Mouse (Mus musculus) midbrain, embryonic 12.5 days (tissue): Measurements from ENCODE around the gene Ankrd40. TPM values are rescaled to one million over a fixed set of nuclear protein-coding genes. Genes with fewer than 3 reads are reported as not detected.

ENCODE experiments used
- ATAC-seq: fragments of 200-750 bp; cut with Nextera tagmentation; 2 replicates; pipeline ENCODE4 v1.8.0; 2017; ENCODE audit warnings: low read depth, moderate TSS enrichment, moderate library complexity; ENCODE audit not compliant: low FRiP score
- H3K27ac ChIP-seq: fragments of 300-500 bp; sonication (generic); replicated peaks from 2 replicates; pipeline ENCODE4 v1.5.1; 2016; ENCODE audit warnings: mild to moderate bottlenecking
- H3K27me3 ChIP-seq: fragments of 300-500 bp; sonication (generic); 2 replicates; pipeline ENCODE4 v1.6.1; 2016; ENCODE audit warnings: mild to moderate bottlenecking
- H3K36me3 ChIP-seq: fragments of 300-500 bp; sonication (generic); 2 replicates; pipeline ENCODE4 v1.6.1; 2016
- H3K4me1 ChIP-seq: fragments of 300-500 bp; sonication (generic); 2 replicates; pipeline ENCODE4 v1.6.1; 2016
- H3K4me2 ChIP-seq: fragments of 300-500 bp; sonication (generic); replicated peaks from 2 replicates; pipeline ENCODE4 v1.6.1; 2016; ENCODE audit warnings: mild to moderate bottlenecking, moderate library complexity
- H3K4me3 ChIP-seq: fragments of 300-500 bp; sonication (generic); 2 replicates; pipeline ENCODE4 v1.5.1; 2016; ENCODE audit warnings: mild to moderate bottlenecking
- H3K9ac ChIP-seq: fragments of 300-500 bp; sonication (generic); replicated peaks from 2 replicates; pipeline ENCODE4 v1.6.1; 2016; ENCODE audit warnings: mild to moderate bottlenecking, moderate library complexity
- H3K9me3 ChIP-seq: fragments of 300-500 bp; sonication (generic); 2 replicates; pipeline ENCODE4 v1.6.1; 2016; ENCODE audit warnings: mild to moderate bottlenecking
- WGBS: fragments of 180-500 bp; shearing (Covaris S2); methylation state at CpG from one replicate; pipeline ENCODE4 v1.1.7; 2016; 5-methylcytosine and 5-hydroxymethylcytosine counted together
- polyA plus RNA-seq: library from polyadenylated mRNA; unstranded; fragments of >200 nt; fragmentation: Nextera tagmentation; extraction: Ambion mirVana; gene quantifications from 2 replicates; pipeline ENCODE4 v1.2.1, GENCODE M21; 2016

Ankrd40 gene
- polyA plus RNA-seq, 1 experiment from 2014 or later, result 19.7 TPM

GRCm38 (mm10) chr11:94363690-94364089 lies 35.9 kb downstream of the Ankrd40 start:
- Histone ChIP-seq H3K36me3 (no peaks in the 10 kb centered on the region), H3K4me1 (no peaks in the 10 kb centered on the region), H3K27me3 (no peaks in the 10 kb centered on the region; the same call in 1 of the 2 replicates), H3K9me3 (peaks cover 7% of the 10 kb centered on the region; the same call in 1 of the 2 replicates), H3K4me2 (no peak overlapping the region), H3K27ac (no peak overlapping the region), H3K9ac (no peak overlapping the region), H3K4me3 (no peak overlapping the region)
- no peak for ATAC-seq
- 89% methylated on average over 7 of the region's 7 CpGs for WGBS

GRCm38 (mm10) chr11:94365340-94365739 lies 37.5 kb downstream of the Ankrd40 start:
- no peak overlapping the region for H3K27ac ChIP-seq
- no peak for ATAC-seq
- no peaks in the 10 kb centered on the region; the same call in 1 of the 2 replicates for H3K27me3 ChIP-seq
- no peaks in the 10 kb centered on the region for H3K4me1 ChIP-seq
- no peak overlapping the region for H3K9ac ChIP-seq
- H3K4me3 ChIP-seq, result no peak overlapping the region
- WGBS, result 84% methylated on average over 3 of the region's 3 CpGs
- H3K9me3 ChIP-seq, result peaks cover 7% of the 10 kb centered on the region; the same call in 1 of the 2 replicates
- no peaks in the 10 kb centered on the region for H3K36me3 ChIP-seq
- no peak overlapping the region for H3K4me2 ChIP-seq

GRCm38 (mm10) chr11:94369981-94370380 lies 42.2 kb downstream of the Ankrd40 start:
- Histone ChIP-seq H3K9ac (no peak overlapping the region), H3K9me3 (peaks cover 7% of the 10 kb centered on the region; the same call in 1 of the 2 replicates), H3K27me3 (peaks cover 7% of the 10 kb centered on the region; the same call in 1 of the 2 replicates), H3K4me2 (no peak overlapping the region), H3K4me3 (no peak overlapping the region), H3K4me1 (0 out of 2 replicates have a peak, but pooled peaks cover 3% of the 10 kb centered on the region), H3K27ac (no peak overlapping the region), H3K36me3 (no peaks in the 10 kb centered on the region)
- no peak for ATAC-seq
- WGBS, result 86% methylated on average over 6 of the region's 6 CpGs

- Histone ChIP-seq H3K4me2 (no peak overlapping the region), H3K27ac (no peak overlapping the region), H3K4me3 (no peak overlapping the region), H3K36me3 (no peaks in the 10 kb centered on the region), H3K9ac (0 out of 2 replicates have a peak overlapping the region, but pooled peaks have one; percentile 5), H3K9me3 (peaks cover 7% of the 10 kb centered on the region; the same call in 1 of the 2 replicates), H3K4me1 (0 out of 2 replicates have a peak, but pooled peaks cover 3% of the 10 kb centered on the region), H3K27me3 (peaks cover 7% of the 10 kb centered on the region; the same call in 1 of the 2 replicates)
- 52% methylated on average over 5 of the region's 5 CpGs for WGBS
- ATAC-seq, result no peak
These were observed 43.0 kb downstream of the Ankrd40 start for GRCm38 (mm10) chr11:94370809-94371208.

- 89% methylated on average over 13 of the region's 13 CpGs for WGBS
- peaks cover 7% of the 10 kb centered on the region; the same call in 1 of the 2 replicates for H3K27me3 ChIP-seq
- ATAC-seq, result no peak
- no peak overlapping the region for H3K4me2 ChIP-seq
- 0 out of 2 replicates have a peak, but pooled peaks cover 3% of the 10 kb centered on the region for H3K4me1 ChIP-seq
- H3K9ac ChIP-seq, result no peak overlapping the region
- no peak overlapping the region for H3K27ac ChIP-seq
- H3K36me3 ChIP-seq, result no peaks in the 10 kb centered on the region
- no peak overlapping the region for H3K4me3 ChIP-seq
- no peaks in the 10 kb centered on the region for H3K9me3 ChIP-seq
These were observed 46.6 kb downstream of the Ankrd40 start for GRCm38 (mm10) chr11:94374276-94374948.

- ATAC-seq, result no peak
- Histone ChIP-seq H3K4me1 (no peaks in the 10 kb centered on the region), H3K27me3 (0 out of 2 replicates have a peak, but pooled peaks cover 3% of the 10 kb centered on the region), H3K36me3 (no peaks in the 10 kb centered on the region), H3K9ac (no peak overlapping the region), H3K27ac (no peak overlapping the region), H3K9me3 (no peaks in the 10 kb centered on the region), H3K4me3 (no peak overlapping the region), H3K4me2 (no peak overlapping the region)
- 19% methylated on average over 2 of the region's 2 CpGs for WGBS
These were observed 51.3 kb downstream of the Ankrd40 start for GRCm38 (mm10) chr11:94379061-94379460.

- WGBS, result 84% methylated on average over 8 of the region's 8 CpGs
- H3K4me1 ChIP-seq, result no peaks in the 10 kb centered on the region
- no peak overlapping the region for H3K4me2 ChIP-seq
- ATAC-seq, result no peak
- H3K27ac ChIP-seq, result no peak overlapping the region
- no peaks in the 10 kb centered on the region for H3K27me3 ChIP-seq
- H3K4me3 ChIP-seq, result no peak overlapping the region
- no peaks in the 10 kb centered on the region for H3K36me3 ChIP-seq
- H3K9ac ChIP-seq, result no peak overlapping the region
- no peaks in the 10 kb centered on the region for H3K9me3 ChIP-seq
These were observed 51.9 kb downstream of the Ankrd40 start for GRCm38 (mm10) chr11:94379736-94380135.

- H3K36me3 ChIP-seq, result no peaks in the 10 kb centered on the region
- no peaks in the 10 kb centered on the region for H3K9me3 ChIP-seq
- no peak overlapping the region for H3K9ac ChIP-seq
- H3K4me3 ChIP-seq, result no peak overlapping the region
- peaks cover 10% of the 10 kb centered on the region for H3K4me1 ChIP-seq
- peaks cover 1% of the 10 kb centered on the region; the same call in 1 of the 2 replicates for H3K27me3 ChIP-seq
- ATAC-seq, result no peak
- 0 out of 2 replicates have a peak overlapping the region, but pooled peaks have one; percentile 15 for H3K4me2 ChIP-seq
- peak overlapping the region; percentile 26; the same call in 1 of the 2 replicates for H3K27ac ChIP-seq
- WGBS, result 23% methylated on average over 12 of the region's 12 CpGs
These were observed 58.4 kb downstream of the Ankrd40 start for GRCm38 (mm10) chr11:94385977-94386771.

- H3K27ac ChIP-seq, result no peak overlapping the region
- H3K27me3 ChIP-seq, result peaks cover 17% of the 10 kb centered on the region
- H3K4me1 ChIP-seq, result peaks cover 14% of the 10 kb centered on the region
- H3K9ac ChIP-seq, result no peak overlapping the region
- no peaks in the 10 kb centered on the region for H3K36me3 ChIP-seq
- WGBS, result 89% methylated on average over 4 of the region's 4 CpGs
- H3K9me3 ChIP-seq, result no peaks in the 10 kb centered on the region
- H3K4me2 ChIP-seq, result no peak overlapping the region
- H3K4me3 ChIP-seq, result no peak overlapping the region
- ATAC-seq, result no peak
These were observed 60.0 kb downstream of the Ankrd40 start for GRCm38 (mm10) chr11:94387756-94388155.

- no peak overlapping the region for H3K27ac ChIP-seq
- H3K36me3 ChIP-seq, result no peaks in the 10 kb centered on the region
- H3K4me1 ChIP-seq, result peaks cover 16% of the 10 kb centered on the region
- H3K4me2 ChIP-seq, result no peak overlapping the region
- peaks cover 26% of the 10 kb centered on the region for H3K27me3 ChIP-seq
- no peak for ATAC-seq
- no peaks in the 10 kb centered on the region for H3K9me3 ChIP-seq
- no peak overlapping the region for H3K4me3 ChIP-seq
- WGBS, result 84% methylated on average over 4 of the region's 4 CpGs
- no peak overlapping the region for H3K9ac ChIP-seq
These were observed 61.2 kb downstream of the Ankrd40 start for GRCm38 (mm10) chr11:94389021-94389420.

GRCm38 (mm10) chr11:94389724-94390396 lies 62.1 kb downstream of the Ankrd40 start:
- ATAC-seq, result no peak
- Histone ChIP-seq H3K36me3 (no peaks in the 10 kb centered on the region), H3K27ac (no peak overlapping the region), H3K9ac (no peak overlapping the region), H3K27me3 (peaks cover 33% of the 10 kb centered on the region), H3K9me3 (no peaks in the 10 kb centered on the region), H3K4me3 (no peak overlapping the region), H3K4me1 (peaks cover 16% of the 10 kb centered on the region), H3K4me2 (no peak overlapping the region)
- 62% methylated on average over 6 of the region's 6 CpGs for WGBS
